Mouse (Mus musculus) neural tube, embryonic 14.5 days (tissue): ENCODE results near the gene Slc25a23. TPM values are rescaled to one million over a fixed set of nuclear protein-coding genes. Genes with fewer than 3 reads are reported as not detected.

ENCODE experiments used
- ATAC-seq: fragments of 200-750 bp; cut with Nextera tagmentation; 2 replicates; pipeline ENCODE4 v1.8.0; 2017; ENCODE audit warnings: low read depth, mild to moderate bottlenecking, moderate TSS enrichment, moderate library complexity
- H3K27ac ChIP-seq: fragments of 300-500 bp; sonication (generic); 2 replicates; pipeline ENCODE4 v1.5.1; 2014; ENCODE audit warnings: low read depth, mild to moderate bottlenecking, control low read depth, low read length, moderate library complexity, mixed read lengths
- H3K27me3 ChIP-seq: fragments of 300-500 bp; sonication (generic); 2 replicates; pipeline ENCODE4 v1.6.1; 2014; ENCODE audit warnings: low read length; ENCODE audit not compliant: control insufficient read depth, insufficient read depth
- H3K36me3 ChIP-seq: fragments of 300-500 bp; sonication (generic); 2 replicates; pipeline ENCODE4 v1.6.1; 2014; ENCODE audit warnings: low read length, mixed read lengths; ENCODE audit not compliant: control insufficient read depth, insufficient read depth
- H3K4me1 ChIP-seq: fragments of 300-500 bp; sonication (generic); 2 replicates; pipeline ENCODE4 v1.6.1; 2014; ENCODE audit warnings: low read length; ENCODE audit not compliant: control insufficient read depth, insufficient read depth
- H3K4me2 ChIP-seq: fragments of 300-500 bp; sonication (generic); 2 replicates; pipeline ENCODE4 v1.6.1; 2014; ENCODE audit warnings: mild to moderate bottlenecking, low read depth, low read length, control low read depth
- H3K4me3 ChIP-seq: fragments of 300-500 bp; sonication (generic); 2 replicates; pipeline ENCODE4 v1.5.1; 2014; ENCODE audit warnings: low read depth, low read length, control low read depth, mixed read lengths
- H3K9ac ChIP-seq: fragments of 300-500 bp; sonication (generic); replicated peaks from 2 replicates; pipeline ENCODE4 v1.6.1; 2014; ENCODE audit warnings: low read depth, mild to moderate bottlenecking, control low read depth, low read length, mixed read lengths
- H3K9me3 ChIP-seq: fragments of 300-500 bp; sonication (generic); 2 replicates; pipeline ENCODE4 v1.6.1; 2016; ENCODE audit warnings: low read length; ENCODE audit not compliant: control insufficient read depth
- WGBS: fragments of 180-500 bp; shearing (Covaris S2); extraction: QIAGEN DNeasy Blood & Tissue Kit; methylation state at CpG from one replicate; pipeline ENCODE4 v1.1.7; 2014; 5-methylcytosine and 5-hydroxymethylcytosine counted together
- polyA plus RNA-seq: library from polyadenylated mRNA; unstranded; fragments of >200 nt; fragmentation: Nextera tagmentation; extraction: Ambion mirVana; gene quantifications from 2 replicates; pipeline ENCODE4 v1.2.1, GENCODE M21; 2014

The Slc25a23 gene
- 37.2 and 48.9 TPM in 2 replicates for polyA plus RNA-seq

GRCm38 (mm10) chr17:57059486-57059977 is at the start of gene Slc25a23:
Gene Slc25a23, minus strand, starts transcription at chr17:57059863.
- peak within 1 kb of the TSS; percentile 58 for H3K4me2 ChIP-seq
- H3K9me3 ChIP-seq = no peaks in the 10 kb centered on the region
- peak within 1 kb of the TSS; percentile 67 for H3K9ac ChIP-seq
- H3K4me1 ChIP-seq = peaks cover 8% of the 10 kb centered on the region; the same call in 1 of the 2 replicates
- peak within 1 kb of the TSS; percentile 70 for H3K27ac ChIP-seq
- peaks cover 10% of the 10 kb centered on the region; the same call in 1 of the 2 replicates for H3K36me3 ChIP-seq
- ATAC-seq = peak; percentile 85
- peaks cover 23% of the 10 kb centered on the region for H3K27me3 ChIP-seq
- WGBS = under 1% methylated on average over 33 of the region's 45 CpGs
- H3K4me3 ChIP-seq = peak within 1 kb of the TSS; percentile 78

DNA sequence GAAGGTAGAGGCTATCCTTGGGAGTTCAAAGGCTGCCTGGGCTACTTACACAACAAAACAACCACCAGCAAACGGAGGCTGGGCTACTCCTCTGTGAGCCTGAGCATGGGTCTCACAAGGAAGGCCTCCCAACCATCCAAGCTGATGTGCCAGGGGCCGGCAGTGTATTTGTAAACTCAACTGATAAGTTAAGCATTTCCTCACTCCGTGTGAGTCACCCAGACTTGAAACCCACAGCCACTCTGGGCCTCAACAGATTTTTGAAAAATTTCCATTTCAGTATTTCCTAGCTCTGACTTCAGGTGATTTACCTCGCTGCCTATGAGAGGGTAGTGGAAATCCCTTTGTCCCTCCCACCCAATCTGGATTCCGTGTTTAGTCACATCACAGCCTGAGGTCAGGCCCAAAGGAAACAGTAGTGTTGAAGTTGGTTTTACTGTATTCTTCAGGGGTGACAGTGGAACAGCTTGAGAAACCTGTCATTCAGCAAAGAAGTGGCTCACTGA is 49.1 kb upstream of the Slc25a23 start:
- Histone ChIP-seq H3K4me1 (peaks cover 5% of the 10 kb centered on the region; the same call in 1 of the 2 replicates), H3K9me3 (no peaks in the 10 kb centered on the region), H3K27ac (no peak overlapping the region), H3K4me2 (no peak overlapping the region), H3K4me3 (no peak overlapping the region), H3K27me3 (no peaks in the 10 kb centered on the region), H3K36me3 (no peaks in the 10 kb centered on the region), H3K9ac (no peak overlapping the region)
- no peak for ATAC-seq
- WGBS = 61% methylated on average over 5 of the region's 5 CpGs

DNA sequence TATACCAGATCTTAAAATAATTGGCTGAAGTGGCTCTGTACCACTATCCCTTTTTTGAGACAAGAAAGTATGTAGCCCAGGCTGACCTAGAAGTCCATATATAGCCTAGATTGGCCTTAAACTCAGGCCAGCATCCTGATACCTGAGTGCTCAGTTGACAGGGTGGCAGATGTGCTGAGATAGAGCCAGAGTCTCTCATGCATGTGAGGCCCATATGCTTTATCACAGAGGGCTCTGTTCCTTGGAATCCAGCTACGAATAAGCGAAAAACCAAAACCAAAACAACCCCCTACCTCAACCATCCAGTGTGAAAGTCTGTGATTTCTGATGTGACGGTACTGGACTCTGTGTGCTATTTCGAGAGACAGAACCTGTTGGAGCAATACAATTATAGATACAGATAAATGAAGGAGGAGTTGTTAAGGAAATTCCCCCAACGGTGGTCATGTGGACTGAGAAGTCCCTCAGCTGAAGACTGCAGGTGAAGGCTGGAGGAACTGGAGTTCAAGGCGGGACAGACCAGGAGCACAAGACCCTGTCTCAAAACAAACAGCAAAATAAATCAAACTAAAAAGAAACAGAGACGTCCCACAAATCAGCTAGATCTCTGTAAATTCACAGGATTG is 48.5 kb upstream of the Slc25a23 start:
- Histone ChIP-seq H3K9me3 (no peaks in the 10 kb centered on the region), H3K27me3 (no peaks in the 10 kb centered on the region), H3K4me1 (peaks cover 5% of the 10 kb centered on the region; the same call in 1 of the 2 replicates), H3K36me3 (no peaks in the 10 kb centered on the region), H3K4me3 (no peak overlapping the region), H3K9ac (no peak overlapping the region), H3K4me2 (no peak overlapping the region), H3K27ac (no peak overlapping the region)
- 80% methylated on average over 7 of the region's 7 CpGs for WGBS
- no peak for ATAC-seq

- no peaks in the 10 kb centered on the region for H3K36me3 ChIP-seq
- H3K4me3 ChIP-seq = no peak overlapping the region
- no peaks in the 10 kb centered on the region for H3K9me3 ChIP-seq
- peaks cover 5% of the 10 kb centered on the region; the same call in 1 of the 2 replicates for H3K4me1 ChIP-seq
- ATAC-seq = no peak
- no peak overlapping the region for H3K9ac ChIP-seq
- H3K4me2 ChIP-seq = no peak overlapping the region
- 87% methylated on average over 5 of the region's 5 CpGs for WGBS
- no peaks in the 10 kb centered on the region for H3K27me3 ChIP-seq
- no peak overlapping the region for H3K27ac ChIP-seq
Measured at GRCm38 (mm10) chr17:57107064-57107463, 47.4 kb upstream of the Slc25a23 start.

GRCm38 (mm10) chr17:57106035-57106368 is 46.3 kb upstream of the Slc25a23 start:
- no peaks in the 10 kb centered on the region for H3K27me3 ChIP-seq
- H3K36me3 ChIP-seq = no peaks in the 10 kb centered on the region
- H3K4me1 ChIP-seq = peaks cover 5% of the 10 kb centered on the region; the same call in 1 of the 2 replicates
- ATAC-seq = no peak
- no peak overlapping the region for H3K27ac ChIP-seq
- peak overlapping the region; percentile 87 for H3K4me2 ChIP-seq
- peak overlapping the region; percentile 65 for H3K9ac ChIP-seq
- H3K4me3 ChIP-seq = peak overlapping the region; percentile 59
- no peaks in the 10 kb centered on the region for H3K9me3 ChIP-seq
- WGBS = 1% methylated on average over 9 of the region's 9 CpGs

GRCm38 (mm10) chr17:57105181-57106034 is 45.7 kb upstream of the Slc25a23 start, which contains the start of gene Tnfsf9:
Gene Tnfsf9, plus strand, starts transcription at chr17:57105325.
- H3K27ac ChIP-seq = peak within 1 kb of the TSS; percentile 22; the same call in 1 of the 2 replicates
- H3K4me1 ChIP-seq = peaks cover 5% of the 10 kb centered on the region; the same call in 1 of the 2 replicates
- H3K4me2 ChIP-seq = peak within 1 kb of the TSS; percentile 87
- H3K4me3 ChIP-seq = peak within 1 kb of the TSS; percentile 59
- H3K9ac ChIP-seq = peak within 1 kb of the TSS; percentile 65
- H3K27me3 ChIP-seq = no peaks in the 10 kb centered on the region
- peak; percentile 84 for ATAC-seq
- H3K36me3 ChIP-seq = no peaks in the 10 kb centered on the region
- no peaks in the 10 kb centered on the region for H3K9me3 ChIP-seq
- WGBS = under 1% methylated on average over 46 of the region's 61 CpGs

DNA sequence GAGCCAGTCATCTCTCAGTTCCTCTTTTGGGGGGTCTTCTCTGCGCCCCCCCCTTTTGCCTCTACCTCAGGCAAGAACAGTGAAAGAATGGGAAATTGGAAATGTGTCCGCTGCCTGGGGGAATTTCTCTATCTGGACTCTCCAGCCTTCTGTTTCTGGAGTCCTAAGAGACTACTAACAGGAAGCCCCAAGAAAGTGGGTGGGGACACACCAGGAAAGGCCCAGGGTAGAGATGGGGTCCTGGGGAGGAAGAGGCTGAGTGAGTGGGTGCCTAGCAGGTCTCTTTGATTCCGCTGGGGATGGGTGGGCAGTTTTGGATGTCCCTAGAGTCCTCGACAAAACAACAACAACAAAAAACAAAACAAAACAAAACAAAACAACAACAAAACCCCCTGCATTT is 44.8 kb upstream of the Slc25a23 start:
- no peak for ATAC-seq
- H3K36me3 ChIP-seq = no peaks in the 10 kb centered on the region

GRCm38 (mm10) chr17:57102276-57102675 is 42.6 kb upstream of the Slc25a23 start:
- WGBS = 86% methylated on average over 2 of the region's 2 CpGs
- Histone ChIP-seq H3K27ac (no peak overlapping the region), H3K4me1 (peaks cover 5% of the 10 kb centered on the region; the same call in 1 of the 2 replicates), H3K9ac (no peak overlapping the region), H3K27me3 (no peaks in the 10 kb centered on the region), H3K36me3 (no peaks in the 10 kb centered on the region), H3K9me3 (no peaks in the 10 kb centered on the region), H3K4me3 (no peak overlapping the region), H3K4me2 (no peak overlapping the region)
- no peak for ATAC-seq

More for the DNA sequence above, 44.8 kb upstream of the Slc25a23 start:
- H3K4me3 ChIP-seq = peak overlapping the region; percentile 59
- 43% methylated on average over 4 of the region's 4 CpGs for WGBS
- no peaks in the 10 kb centered on the region for H3K9me3 ChIP-seq
- no peaks in the 10 kb centered on the region for H3K27me3 ChIP-seq
- peaks cover 5% of the 10 kb centered on the region; the same call in 1 of the 2 replicates for H3K4me1 ChIP-seq
- no peak overlapping the region for H3K27ac ChIP-seq
- peak overlapping the region; percentile 87; the same call in 1 of the 2 replicates for H3K4me2 ChIP-seq
- H3K9ac ChIP-seq = no peak overlapping the region; the same call in 1 of the 2 replicates
